8 mouse cellular contexts compared by ENCODE assay signal in genomic region chr3:93505960-93506863, GRCm38 (mm10). TPM values are rescaled to one million over a fixed set of nuclear protein-coding genes. Genes with fewer than 3 reads are reported as not detected.
DNase-seq lines count a peak whose midpoint lies in the region; ATAC-seq and TF ChIP-seq lines count a peak whose summit lies in the region.

No protein-coding gene starts in this region.

- TF ChIP-seq EP300 in liver, embryonic 14.5 days (IDR thresholded peaks at IDR 0.05; ENCODE audit: low read depth) = no peak

- no peak overlapping the region for H3K9ac ChIP-seq in intestine, embryonic 14.5 days (ENCODE audit: low read length)
- H3K9ac ChIP-seq in liver, embryonic 14.5 days (replicated peaks) = no peak overlapping the region

- 0 out of 2 replicates have a peak overlapping the region, but pooled peaks have one; percentile 0 for H3K4me3 ChIP-seq in left cerebral cortex, adult 2 months
- no peak overlapping the region for H3K4me3 ChIP-seq in intestine, embryonic 14.5 days (ENCODE audit: low read depth, low read length)
- H3K4me3 ChIP-seq in liver, embryonic 14.5 days (ENCODE audit: insufficient read depth in 1 of 2, low read depth in 2 of 2, low read length in 2 of 2) = 0 out of 4 replicates have a peak overlapping the region, but pooled peaks of 1 of the 2 experiments have one; percentile 9

- H3K4me2 ChIP-seq in intestine, embryonic 14.5 days (ENCODE audit: low read length) = peak overlapping the region; percentile 25
- H3K4me2 ChIP-seq in liver, embryonic 14.5 days (ENCODE audit: low read depth) = peak overlapping the region; percentile 2; the same call in 1 of the 2 replicates

- no peaks in the 10 kb centered on the region for H3K4me1 ChIP-seq in intestine, embryonic 14.5 days (replicated peaks; ENCODE audit: control insufficient read depth, insufficient read depth, low read length)
- H3K4me1 ChIP-seq in liver, embryonic 14.5 days (replicated peaks; ENCODE audit: control insufficient read depth in 2 of 2, insufficient read depth in 2 of 2, low read length in 1 of 2) = peaks cover 0 to 2% of the 10 kb centered on the region in 2 experiments; a peak in 1 of 4 replicates

- no peak for DNase-seq in left cerebral cortex, adult 2 months (ENCODE audit: extremely low spot score in 1 of 2, low spot score in 2 of 2)
- no peak for DNase-seq in left cerebral cortex, postnatal 14 days (ENCODE audit: low spot score in 2 of 2)
- peak; percentile 67 for DNase-seq in c-Kit-positive CD71-negative TER-119-negative erythroid progenitor cells, embryonic 14.5 days (ENCODE audit: low read depth)
- DNase-seq in intestine, embryonic 14.5 days (ENCODE audit: low spot score) = peak; percentile 74
- DNase-seq in liver, embryonic 14.5 days (ENCODE audit: low read depth in 3 of 3, low spot score in 3 of 3) = peak in 2 of 3 experiments; percentile 11 to 44
- peak; percentile 50 to 88 for DNase-seq in spleen, postnatal 10 days (ENCODE audit: low spot score in 2 of 2)
- DNase-seq in retina, postnatal 1 day = no peak
- DNase-seq in left cerebral cortex, postnatal 4 days = no peak

- intact Hi-C loops in left cerebral cortex, adult 2 months (cut with DNase I) = no loop called here
- intact Hi-C loops in left cerebral cortex, postnatal 14 days (cut with DNase I) = no loop called here
- intact Hi-C loops in left cerebral cortex, postnatal 4 days (cut with DNase I) = no loop called here

- TF ChIP-seq CTCF in left cerebral cortex, adult 2 months (IDR thresholded peaks at IDR 0.05) = no peak
- TF ChIP-seq CTCF in liver, embryonic 14.5 days (IDR thresholded peaks at IDR 0.05; ENCODE audit: low read depth) = no peak

- no peaks in the 10 kb centered on the region for H3K9me3 ChIP-seq in intestine, embryonic 14.5 days (ENCODE audit: control insufficient read depth, low read length)
- H3K9me3 ChIP-seq in liver, embryonic 14.5 days (ENCODE audit: control insufficient read depth, low read length) = no peaks in the 10 kb centered on the region

- no peaks in the 10 kb centered on the region for H3K36me3 ChIP-seq in intestine, embryonic 14.5 days (ENCODE audit: control insufficient read depth, insufficient read depth, low read length)
- H3K36me3 ChIP-seq in liver, embryonic 14.5 days (replicated peaks; ENCODE audit: control insufficient read depth, insufficient read depth, low read depth) = no peaks in the 10 kb centered on the region

- no peak overlapping the region for H3K27ac ChIP-seq in left cerebral cortex, adult 2 months
- peak overlapping the region; percentile 71 for H3K27ac ChIP-seq in intestine, embryonic 14.5 days (ENCODE audit: low read depth)
- H3K27ac ChIP-seq in liver, embryonic 14.5 days = no peak overlapping the region

- H3K27me3 ChIP-seq in intestine, embryonic 14.5 days (replicated peaks; ENCODE audit: control insufficient read depth, insufficient read depth, low read length) = no peaks in the 10 kb centered on the region
- no peaks in the 10 kb centered on the region for H3K27me3 ChIP-seq in liver, embryonic 14.5 days (ENCODE audit: control insufficient read depth, insufficient read depth, low read length)

- peak; percentile 90 for ATAC-seq in intestine, embryonic 14.5 days (replicated peaks; ENCODE audit: low FRiP score, low TSS enrichment, low read depth)
- no peak for ATAC-seq in liver, embryonic 14.5 days (ENCODE audit: insufficient read depth)

- 37% methylated on average over 30 of the region's 30 CpGs for WGBS in intestine, embryonic 14.5 days
- 25% methylated on average over 30 of the region's 30 CpGs for WGBS in liver, embryonic 14.5 days (ENCODE audit: insufficient replicate concordance)

RNA-seq across cellular contexts. Expression of gene S100a11, which starts 14.1 kb away (rescaled TPM):
- total RNA-seq in left cerebral cortex, adult 2 months (2021) = 10 to 100 TPM in 1 of 2 experiments, 1 to 10 TPM in 1; 8.0 to 11.0 TPM
- total RNA-seq in left cerebral cortex, postnatal 14 days (2021) = 10 to 100 TPM; 16.7 to 17.7 TPM
- 946 TPM in 2 replicates for polyA plus RNA-seq in intestine, embryonic 14.5 days (2014; fragmentation: Nextera tagmentation; extraction: Ambion mirVana)
- 39.1 and 46.2 TPM in 2 replicates for polyA plus RNA-seq in liver, embryonic 14.5 days (2012; rRNA removed)
- polyA plus RNA-seq in liver, embryonic 14.5 days (2014; fragmentation: Nextera tagmentation; extraction: Ambion mirVana) = 126 and 159 TPM in 2 replicates
- total RNA-seq in left cerebral cortex, postnatal 4 days (2021) = 10 to 100 TPM; 33.3 to 35.2 TPM

RNA-seq across cellular contexts. Expression of gene Tchhl1, which starts 37.7 kb away (rescaled TPM):
- not detected for total RNA-seq in left cerebral cortex, adult 2 months (2021)
- total RNA-seq in left cerebral cortex, postnatal 14 days (2021) = not detected
- not detected in 2 replicates for polyA plus RNA-seq in intestine, embryonic 14.5 days (2014; fragmentation: Nextera tagmentation; extraction: Ambion mirVana)
- not detected in 2 replicates for polyA plus RNA-seq in liver, embryonic 14.5 days (2012; rRNA removed)
- not detected in 2 replicates for polyA plus RNA-seq in liver, embryonic 14.5 days (2014; fragmentation: Nextera tagmentation; extraction: Ambion mirVana)
- not detected for total RNA-seq in left cerebral cortex, postnatal 4 days (2021)

RNA-seq across cellular contexts. Expression of gene S100a10, which starts 48.7 kb away (rescaled TPM):
- 10 to 100 TPM; 42.6 to 43.7 TPM for total RNA-seq in left cerebral cortex, adult 2 months (2021)
- 10 to 100 TPM; 35.8 to 37.2 TPM for total RNA-seq in left cerebral cortex, postnatal 14 days (2021)
- polyA plus RNA-seq in intestine, embryonic 14.5 days (2014; fragmentation: Nextera tagmentation; extraction: Ambion mirVana) = 497 and 519 TPM in 2 replicates
- polyA plus RNA-seq in liver, embryonic 14.5 days (2012; rRNA removed) = 23.5 and 25.0 TPM in 2 replicates
- 53.0 and 57.8 TPM in 2 replicates for polyA plus RNA-seq in liver, embryonic 14.5 days (2014; fragmentation: Nextera tagmentation; extraction: Ambion mirVana)
- total RNA-seq in left cerebral cortex, postnatal 4 days (2021) = 100 to 1,000 TPM in 1 of 2 experiments, 10 to 100 TPM in 1; 94.7 to 100 TPM

Comparison
In these comparisons a context has a peak if more than half of its experiments do, and no peak if none do; other contexts are left out.
1. DNase-seq: peak in c-Kit-positive CD71-negative TER-119-negative erythroid progenitor cells, embryonic 14.5 days (single experiment), intestine, embryonic 14.5 days (single experiment), liver, embryonic 14.5 days (2 of 3) and spleen, postnatal 10 days (2 of 2); none in left cerebral cortex, adult 2 months (0 of 2), left cerebral cortex, postnatal 14 days (0 of 2), retina, postnatal 1 day (single experiment) and left cerebral cortex, postnatal 4 days (single experiment).